Mouse (Mus musculus): ENCODE results near the gene Ier5l. TPM values are rescaled to one million over a fixed set of nuclear protein-coding genes. Genes with fewer than 3 reads are reported as not detected.
A peak's percentile ranks its signal among the peaks of the same experiment; 100 is the strongest.

Ier5l gene
- polyA plus RNA-seq, 1 experiment from 2014 or later: 2.1 TPM

- H3K4me3 ChIP-seq (ENCODE audit: low read depth, low read length): peak overlapping the region; percentile 16
- H3K9me3 ChIP-seq (ENCODE audit: control insufficient read depth, low read length): no peaks in the 10 kb centered on the region
- peaks cover 22% of the 10 kb centered on the region for H3K4me1 ChIP-seq (replicated peaks; ENCODE audit: control insufficient read depth, insufficient read depth, low read length)
- H3K27me3 ChIP-seq (replicated peaks; ENCODE audit: control insufficient read depth, insufficient read depth, low read length): no peaks in the 10 kb centered on the region
- peak overlapping the region; percentile 43 for H3K4me2 ChIP-seq (ENCODE audit: low read length)
- peak; percentile 77 for DNase-seq (ENCODE audit: low spot score)
- H3K27ac ChIP-seq (ENCODE audit: low read depth): peak overlapping the region; percentile 62
- peak overlapping the region; percentile 25; the same call in 1 of the 2 replicates for H3K9ac ChIP-seq (ENCODE audit: low read length)
- 1% methylated on average over 9 of the region's 9 CpGs for WGBS
- peak; percentile 88 for ATAC-seq (replicated peaks; ENCODE audit: low FRiP score, low TSS enrichment, low read depth)
- 0 out of 2 replicates have a peak, but pooled peaks cover 2% of the 10 kb centered on the region for H3K36me3 ChIP-seq (ENCODE audit: control insufficient read depth, insufficient read depth, low read length)
These were observed 10.1 kb downstream of the Ier5l start for GRCm38 (mm10) chr2:30463904-30464330.

- WGBS: 7% methylated on average over 5 of the region's 5 CpGs
- DNase-seq (ENCODE audit: low spot score) (peak; percentile 75), ATAC-seq (replicated peaks; ENCODE audit: low FRiP score, low TSS enrichment, low read depth) (peak; percentile 67)
- Histone ChIP-seq H3K27me3 (replicated peaks; ENCODE audit: control insufficient read depth, insufficient read depth, low read length) (no peaks in the 10 kb centered on the region), H3K4me3 (ENCODE audit: low read depth, low read length) (no peak overlapping the region), H3K4me1 (replicated peaks; ENCODE audit: control insufficient read depth, insufficient read depth, low read length) (peaks cover 22% of the 10 kb centered on the region), H3K9ac (ENCODE audit: low read length) (no peak overlapping the region), H3K4me2 (ENCODE audit: low read length) (peak overlapping the region; percentile 43), H3K9me3 (ENCODE audit: control insufficient read depth, low read length) (no peaks in the 10 kb centered on the region), H3K36me3 (ENCODE audit: control insufficient read depth, insufficient read depth, low read length) (0 out of 2 replicates have a peak, but pooled peaks cover 4% of the 10 kb centered on the region), H3K27ac (ENCODE audit: low read depth) (peak overlapping the region; percentile 62)
These were observed 10.7 kb downstream of the Ier5l start for GRCm38 (mm10) chr2:30463341-30463761.

GRCm38 (mm10) chr2:30459241-30459640, 14.8 kb downstream of the Ier5l start:
- no peak for DNase-seq (ENCODE audit: low spot score)
- Histone ChIP-seq H3K4me3 (ENCODE audit: low read depth, low read length) (no peak overlapping the region), H3K9ac (ENCODE audit: low read length) (no peak overlapping the region), H3K27ac (ENCODE audit: low read depth) (no peak overlapping the region), H3K4me1 (replicated peaks; ENCODE audit: control insufficient read depth, insufficient read depth, low read length) (peaks cover 15% of the 10 kb centered on the region), H3K4me2 (ENCODE audit: low read length) (no peak overlapping the region), H3K36me3 (ENCODE audit: control insufficient read depth, insufficient read depth, low read length) (peaks cover 9% of the 10 kb centered on the region; the same call in 1 of the 2 replicates), H3K9me3 (ENCODE audit: control insufficient read depth, low read length) (no peaks in the 10 kb centered on the region), H3K27me3 (replicated peaks; ENCODE audit: control insufficient read depth, insufficient read depth, low read length) (no peaks in the 10 kb centered on the region)
- ATAC-seq (replicated peaks; ENCODE audit: low FRiP score, low TSS enrichment, low read depth): no peak
- WGBS: 84% methylated on average over 6 of the region's 6 CpGs

DNA sequence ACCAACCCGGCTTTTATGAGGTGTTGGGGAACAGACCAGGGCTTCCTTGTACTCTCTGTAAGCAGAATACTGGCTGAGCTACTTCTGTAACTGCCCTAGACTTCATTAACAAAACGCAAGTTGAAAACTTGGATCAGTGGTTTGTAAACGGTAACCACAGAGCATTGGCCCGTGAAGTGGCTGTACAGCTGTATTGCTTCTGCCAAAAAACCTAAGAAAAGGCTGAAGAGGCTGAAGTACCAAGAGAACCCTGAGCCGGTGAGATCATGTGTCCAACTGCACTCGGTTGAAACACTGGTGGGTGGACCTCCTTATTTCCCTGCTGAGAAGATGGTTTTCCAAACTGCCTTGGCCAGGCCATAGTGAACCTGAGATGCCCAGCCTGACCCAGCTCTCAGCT, 15.7 kb downstream of the Ier5l start:
- H3K36me3 ChIP-seq (ENCODE audit: control insufficient read depth, insufficient read depth, low read length): peaks cover 13% of the 10 kb centered on the region; the same call in 1 of the 2 replicates
- H3K4me3 ChIP-seq (ENCODE audit: low read depth, low read length): no peak overlapping the region
- WGBS: 81% methylated on average over 6 of the region's 6 CpGs
- no peak overlapping the region for H3K9ac ChIP-seq (ENCODE audit: low read length)
- no peaks in the 10 kb centered on the region for H3K9me3 ChIP-seq (ENCODE audit: control insufficient read depth, low read length)
- DNase-seq (ENCODE audit: low spot score) (no peak), ATAC-seq (replicated peaks; ENCODE audit: low FRiP score, low TSS enrichment, low read depth) (no peak)
- no peak overlapping the region for H3K4me2 ChIP-seq (ENCODE audit: low read length)
- H3K27me3 ChIP-seq (replicated peaks; ENCODE audit: control insufficient read depth, insufficient read depth, low read length): no peaks in the 10 kb centered on the region
- peaks cover 6% of the 10 kb centered on the region for H3K4me1 ChIP-seq (replicated peaks; ENCODE audit: control insufficient read depth, insufficient read depth, low read length)
- no peak overlapping the region for H3K27ac ChIP-seq (ENCODE audit: low read depth)

GRCm38 (mm10) chr2:30456104-30456980, 17.7 kb downstream of the Ier5l start:
- Histone ChIP-seq H3K27me3 (replicated peaks; ENCODE audit: control insufficient read depth, insufficient read depth, low read length) (no peaks in the 10 kb centered on the region), H3K4me3 (ENCODE audit: low read depth, low read length) (no peak overlapping the region), H3K4me2 (ENCODE audit: low read length) (no peak overlapping the region), H3K9me3 (ENCODE audit: control insufficient read depth, low read length) (no peaks in the 10 kb centered on the region), H3K27ac (ENCODE audit: low read depth) (no peak overlapping the region), H3K4me1 (replicated peaks; ENCODE audit: control insufficient read depth, insufficient read depth, low read length) (no peaks in the 10 kb centered on the region), H3K9ac (ENCODE audit: low read length) (no peak overlapping the region), H3K36me3 (ENCODE audit: control insufficient read depth, insufficient read depth, low read length) (peaks cover 22% of the 10 kb centered on the region; the same call in 1 of the 2 replicates)
- ATAC-seq (replicated peaks; ENCODE audit: low FRiP score, low TSS enrichment, low read depth) (no peak), DNase-seq (ENCODE audit: low spot score) (no peak)
- 68% methylated on average over 13 of the region's 13 CpGs for WGBS

- H3K4me3 ChIP-seq (ENCODE audit: low read depth, low read length): no peak overlapping the region
- DNase-seq (ENCODE audit: low spot score): no peak
- no peaks in the 10 kb centered on the region for H3K4me1 ChIP-seq (replicated peaks; ENCODE audit: control insufficient read depth, insufficient read depth, low read length)
- 0 out of 2 replicates have a peak, but pooled peaks cover 7% of the 10 kb centered on the region for H3K9me3 ChIP-seq (ENCODE audit: control insufficient read depth, low read length)
- no peak for ATAC-seq (replicated peaks; ENCODE audit: low FRiP score, low TSS enrichment, low read depth)
- H3K27ac ChIP-seq (ENCODE audit: low read depth): no peak overlapping the region
- peaks cover 25% of the 10 kb centered on the region for H3K36me3 ChIP-seq (ENCODE audit: control insufficient read depth, insufficient read depth, low read length)
- H3K9ac ChIP-seq (ENCODE audit: low read length): no peak overlapping the region
- H3K27me3 ChIP-seq (replicated peaks; ENCODE audit: control insufficient read depth, insufficient read depth, low read length): no peaks in the 10 kb centered on the region
- 81% methylated on average over 5 of the region's 5 CpGs for WGBS
- H3K4me2 ChIP-seq (ENCODE audit: low read length): no peak overlapping the region
These were observed 19.4 kb downstream of the Ier5l start for GRCm38 (mm10) chr2:30454587-30454986.

DNA sequence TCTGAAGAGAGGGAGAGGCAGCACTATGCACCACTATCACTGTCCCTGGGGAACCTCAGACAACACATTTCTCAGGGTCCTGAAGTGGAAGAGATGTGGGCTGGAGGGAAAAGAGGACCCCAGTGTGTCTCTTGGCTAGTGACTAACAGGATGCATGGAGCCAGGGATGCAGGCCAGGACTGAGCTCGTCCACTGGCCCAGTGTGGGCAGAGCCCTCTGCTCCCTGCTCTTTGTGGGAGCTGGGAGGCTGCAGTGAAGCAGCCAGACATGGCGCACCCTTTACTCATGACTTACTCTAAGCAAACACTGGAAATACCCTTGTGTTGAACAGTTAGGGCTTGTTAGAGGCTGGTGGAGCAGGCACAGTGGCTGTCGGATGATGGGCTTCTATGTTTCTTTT, 20.4 kb downstream of the Ier5l start:
- Histone ChIP-seq H3K27me3 (replicated peaks; ENCODE audit: control insufficient read depth, insufficient read depth, low read length) (no peaks in the 10 kb centered on the region), H3K9ac (ENCODE audit: low read length) (no peak overlapping the region), H3K4me1 (replicated peaks; ENCODE audit: control insufficient read depth, insufficient read depth, low read length) (no peaks in the 10 kb centered on the region), H3K4me3 (ENCODE audit: low read depth, low read length) (no peak overlapping the region), H3K9me3 (ENCODE audit: control insufficient read depth, low read length) (0 out of 2 replicates have a peak, but pooled peaks cover 7% of the 10 kb centered on the region), H3K27ac (ENCODE audit: low read depth) (no peak overlapping the region), H3K36me3 (ENCODE audit: control insufficient read depth, insufficient read depth, low read length) (peaks cover 31% of the 10 kb centered on the region), H3K4me2 (ENCODE audit: low read length) (no peak overlapping the region)
- WGBS: 84% methylated on average over 3 of the region's 3 CpGs
- ATAC-seq (replicated peaks; ENCODE audit: low FRiP score, low TSS enrichment, low read depth) (no peak), DNase-seq (ENCODE audit: low spot score) (no peak)

GRCm38 (mm10) chr2:30451525-30451924, 22.5 kb downstream of the Ier5l start:
- Histone ChIP-seq H3K9me3 (ENCODE audit: control insufficient read depth, low read length) (0 out of 2 replicates have a peak, but pooled peaks cover 7% of the 10 kb centered on the region), H3K4me2 (ENCODE audit: low read length) (no peak overlapping the region), H3K36me3 (ENCODE audit: control insufficient read depth, insufficient read depth, low read length) (peaks cover 52% of the 10 kb centered on the region), H3K4me3 (ENCODE audit: low read depth, low read length) (no peak overlapping the region), H3K4me1 (replicated peaks; ENCODE audit: control insufficient read depth, insufficient read depth, low read length) (no peaks in the 10 kb centered on the region), H3K27me3 (replicated peaks; ENCODE audit: control insufficient read depth, insufficient read depth, low read length) (no peaks in the 10 kb centered on the region), H3K9ac (ENCODE audit: low read length) (no peak overlapping the region), H3K27ac (ENCODE audit: low read depth) (no peak overlapping the region)
- WGBS: 73% methylated on average over 3 of the region's 3 CpGs
- DNase-seq (ENCODE audit: low spot score) (no peak), ATAC-seq (replicated peaks; ENCODE audit: low FRiP score, low TSS enrichment, low read depth) (no peak)
